ENCODE assay signal across 17 mouse cellular contexts in genomic region chr1:61423253-61423652, GRCm38 (mm10).
"Had no signal": no experiment of that assay in that cellular context is flagged by ENCODE, and none has a peak within 500 bp of the region (broad histone marks: within the 10 kb centered on the region; RNA-seq: fewer than 3 reads in every experiment).

No protein-coding gene starts in this region.

- H3K9ac ChIP-seq: lung, embryonic 15.5 days; midbrain, embryonic 13.5 days; midbrain, embryonic 15.5 days; neural tube, embryonic 12.5 days; stomach, embryonic 15.5 days had no signal

- ATAC-seq: lung, postnatal 0 days; midbrain, embryonic 13.5 days; midbrain, embryonic 15.5 days had no signal

- H3K4me2 ChIP-seq: lung, embryonic 15.5 days; midbrain, embryonic 11.5 days; midbrain, embryonic 13.5 days; midbrain, embryonic 15.5 days; neural tube, embryonic 12.5 days; stomach, embryonic 15.5 days had no signal

- H3K4me3 ChIP-seq: lung, embryonic 15.5 days; megakaryocyte, embryonic 14.5 days; midbrain, embryonic 13.5 days; midbrain, embryonic 15.5 days; neural tube, embryonic 12.5 days; stomach, embryonic 15.5 days had no signal

- H3K36me3 ChIP-seq: lung, embryonic 15.5 days; midbrain, embryonic 13.5 days; midbrain, embryonic 15.5 days; neural tube, embryonic 12.5 days; stomach, embryonic 15.5 days had no signal

- H3K9me3 ChIP-seq: lung, embryonic 15.5 days; megakaryocyte, embryonic 14.5 days; midbrain, embryonic 13.5 days; midbrain, embryonic 15.5 days; neural tube, embryonic 12.5 days; stomach, embryonic 15.5 days had no signal

- H3K27ac ChIP-seq: lung, embryonic 15.5 days; macrophage; midbrain, embryonic 13.5 days; midbrain, embryonic 15.5 days; neural tube, embryonic 12.5 days; stomach, embryonic 15.5 days; stomach, postnatal 0 days had no signal

- DNase-seq: lung, adult 2 months; lung, postnatal 14 days; lung, postnatal 36 days; right cerebral cortex, postnatal 14 days; thymus, adult 2 months; thymus, postnatal 25 days; thymus, postnatal 4 days had no signal

- H3K27me3 ChIP-seq: lung, embryonic 15.5 days; megakaryocyte, embryonic 14.5 days; midbrain, embryonic 13.5 days; midbrain, embryonic 15.5 days; neural tube, embryonic 12.5 days; stomach, embryonic 15.5 days had no signal

- H3K4me1 ChIP-seq: megakaryocyte, embryonic 14.5 days; stomach, embryonic 15.5 days had no signal
